In the genomic region with DNA sequence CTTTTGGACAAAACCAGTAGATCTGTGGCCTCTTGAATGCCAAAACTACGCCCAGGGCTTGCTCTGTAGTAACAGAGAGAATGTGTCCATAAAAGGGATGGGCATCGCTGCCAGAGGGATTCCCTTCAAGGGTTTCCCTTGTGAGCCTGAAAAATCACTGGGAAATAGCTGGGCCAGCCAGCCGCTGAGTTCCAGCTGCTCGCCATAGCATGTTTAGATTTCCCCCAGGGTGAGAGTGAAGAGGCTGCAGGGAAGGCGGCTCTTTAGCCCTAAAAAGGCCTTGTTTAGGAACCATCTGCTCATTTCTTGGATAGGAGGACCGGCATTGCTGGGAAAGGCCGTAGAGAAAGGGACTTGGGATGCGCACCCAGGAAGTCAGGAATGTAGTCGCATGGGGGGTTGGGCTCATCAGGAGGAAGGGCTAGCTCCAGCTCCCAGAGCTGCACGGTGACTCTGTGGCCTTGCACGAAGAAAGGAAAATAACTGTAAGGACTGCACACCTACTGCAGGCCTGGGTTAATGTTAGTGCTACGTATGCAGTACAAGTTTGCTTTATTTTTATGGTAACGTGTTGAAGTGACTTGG, we compare ENCODE assay signal across 13 mouse cellular contexts. TPM values are rescaled to one million over a fixed set of nuclear protein-coding genes. Genes with fewer than 3 reads are reported as not detected.
DNase-seq lines count a peak whose midpoint lies in the region; ATAC-seq and TF ChIP-seq lines count a peak whose summit lies in the region.
"Had no signal": no experiment of that assay in that cellular context is flagged by ENCODE, and none has a peak within 500 bp of the region (broad histone marks: within the 10 kb centered on the region; RNA-seq: fewer than 3 reads in every experiment).

No protein-coding gene starts in this region.

- no peak overlapping the region for H3K4me2 ChIP-seq in hindbrain, embryonic 16.5 days (ENCODE audit: low read length)
- H3K4me2 ChIP-seq in limb, embryonic 13.5 days (replicated peaks) = no peak overlapping the region
- no peak overlapping the region for H3K4me2 ChIP-seq in stomach, postnatal 0 days (replicated peaks; ENCODE audit: low read depth)
- H3K4me2 ChIP-seq: embryonic facial prominence, embryonic 15.5 days; liver, embryonic 13.5 days; midbrain, embryonic 11.5 days had no signal

- WGBS in hindbrain, embryonic 10.5 days = 53% methylated on average over 13 of the region's 13 CpGs
- WGBS in hindbrain, embryonic 16.5 days = 48% methylated on average over 13 of the region's 13 CpGs
- WGBS in limb, embryonic 13.5 days = 57% methylated on average over 13 of the region's 13 CpGs
- whole genome bisulfite sequencing in stomach, postnatal 0 days = 41% methylated on average over 13 of the region's 13 CpGs

- H3K4me1 ChIP-seq in hindbrain, embryonic 10.5 days (replicated peaks) = peaks cover 16% of the 10 kb centered on the region
- H3K4me1 ChIP-seq in hindbrain, embryonic 16.5 days (ENCODE audit: control insufficient read depth, insufficient read depth, low read depth, low read length) = peaks cover 1% of the 10 kb centered on the region
- peaks cover 31% of the 10 kb centered on the region for H3K4me1 ChIP-seq in limb, embryonic 13.5 days
- H3K4me1 ChIP-seq in stomach, postnatal 0 days (replicated peaks; ENCODE audit: control insufficient read depth, insufficient read depth) = peaks cover 1% of the 10 kb centered on the region; the same call in 1 of the 2 replicates
- H3K4me1 ChIP-seq: liver, embryonic 13.5 days had no signal

- TF ChIP-seq CTCF in stomach, postnatal 0 days (IDR thresholded peaks at IDR 0.05; ENCODE audit: low read depth) = no peak

- ATAC-seq in hindbrain, embryonic 16.5 days = no peak
- ATAC-seq in limb, embryonic 13.5 days (ENCODE audit: low FRiP score, low read depth) = no peak
- ATAC-seq in stomach, postnatal 0 days (ENCODE audit: low FRiP score, low TSS enrichment) = peak; percentile 52; the same call in 1 of the 2 replicates
- ATAC-seq: forebrain, embryonic 16.5 days had no signal

- H3K4me3 ChIP-seq in hindbrain, embryonic 10.5 days = no peak overlapping the region
- no peak overlapping the region for H3K4me3 ChIP-seq in hindbrain, embryonic 16.5 days (ENCODE audit: low read length)
- H3K4me3 ChIP-seq in limb, embryonic 13.5 days = no peak overlapping the region
- H3K4me3 ChIP-seq in stomach, postnatal 0 days (ENCODE audit: low read depth, low read length) = no peak overlapping the region
- H3K4me3 ChIP-seq: embryonic facial prominence, embryonic 15.5 days; liver, embryonic 13.5 days; myocyte had no signal

- no peaks in the 10 kb centered on the region for H3K27me3 ChIP-seq in hindbrain, embryonic 10.5 days (ENCODE audit: insufficient read depth, poor library complexity, severe bottlenecking)
- no peaks in the 10 kb centered on the region for H3K27me3 ChIP-seq in hindbrain, embryonic 16.5 days (replicated peaks; ENCODE audit: control insufficient read depth, insufficient read depth, low read length)
- no peaks in the 10 kb centered on the region for H3K27me3 ChIP-seq in limb, embryonic 13.5 days
- no peaks in the 10 kb centered on the region for H3K27me3 ChIP-seq in stomach, postnatal 0 days (ENCODE audit: control insufficient read depth, insufficient read depth, low read length)
- H3K27me3 ChIP-seq: embryonic facial prominence, embryonic 15.5 days had no signal

- TF ChIP-seq EP300 in stomach, postnatal 0 days (optimal IDR thresholded peaks at IDR 0.05) = no peak

- H3K9me3 ChIP-seq in hindbrain, embryonic 10.5 days = no peaks in the 10 kb centered on the region
- H3K9me3 ChIP-seq in hindbrain, embryonic 16.5 days (ENCODE audit: control insufficient read depth, low read length) = no peaks in the 10 kb centered on the region
- H3K9me3 ChIP-seq in limb, embryonic 13.5 days = no peaks in the 10 kb centered on the region
- no peaks in the 10 kb centered on the region for H3K9me3 ChIP-seq in stomach, postnatal 0 days (ENCODE audit: control insufficient read depth, low read length)
- H3K9me3 ChIP-seq: embryonic facial prominence, embryonic 15.5 days; liver, embryonic 13.5 days had no signal

- no peaks in the 10 kb centered on the region for H3K36me3 ChIP-seq in hindbrain, embryonic 10.5 days
- no peaks in the 10 kb centered on the region for H3K36me3 ChIP-seq in hindbrain, embryonic 16.5 days (ENCODE audit: control insufficient read depth, insufficient read depth, low read length)
- H3K36me3 ChIP-seq in limb, embryonic 13.5 days = no peaks in the 10 kb centered on the region
- no peaks in the 10 kb centered on the region for H3K36me3 ChIP-seq in stomach, postnatal 0 days (ENCODE audit: control insufficient read depth, insufficient read depth, low read length)
- H3K36me3 ChIP-seq: embryonic facial prominence, embryonic 15.5 days; liver, embryonic 13.5 days had no signal

- DNase-seq in hindbrain, embryonic 10.5 days (ENCODE audit: low spot score) = no peak
- peak; percentile 24 for DNase-seq in urinary bladder, adult 2 months (ENCODE audit: low spot score)
- no peak for DNase-seq in urinary bladder, adult 18-20 months (ENCODE audit: low spot score in 2 of 2)
- DNase-seq in stomach, postnatal 0 days (ENCODE audit: low spot score) = no peak
- no peak for DNase-seq in T-cell, adult 2 months (ENCODE audit: low spot score)
- DNase-seq in heart, adult 11 months = no peak

- H3K9ac ChIP-seq in hindbrain, embryonic 16.5 days (ENCODE audit: low read depth, low read length) = no peak overlapping the region
- no peak overlapping the region for H3K9ac ChIP-seq in limb, embryonic 13.5 days
- no peak overlapping the region for H3K9ac ChIP-seq in stomach, postnatal 0 days (ENCODE audit: low read length)
- H3K9ac ChIP-seq: embryonic facial prominence, embryonic 15.5 days; liver, embryonic 13.5 days had no signal

- peak overlapping the region; percentile 54; the same call in 1 of the 2 replicates for H3K27ac ChIP-seq in hindbrain, embryonic 10.5 days
- H3K27ac ChIP-seq in hindbrain, embryonic 16.5 days (ENCODE audit: low read depth, low read length) = no peak overlapping the region
- 0 out of 2 replicates have a peak overlapping the region, but pooled peaks have one; percentile 6 for H3K27ac ChIP-seq in limb, embryonic 13.5 days
- peak overlapping the region; percentile 50 for H3K27ac ChIP-seq in stomach, postnatal 0 days (replicated peaks)
- H3K27ac ChIP-seq: embryonic facial prominence, embryonic 15.5 days; liver, embryonic 13.5 days had no signal

RNA-seq across cellular contexts. Expression of a gene that starts 49.8 kb away (rescaled TPM):
- 117 and 144 TPM in 2 replicates for polyA plus RNA-seq in hindbrain, embryonic 10.5 days (2016; fragmentation: Nextera tagmentation; extraction: Ambion mirVana)
- polyA plus RNA-seq in hindbrain, embryonic 16.5 days (2015; fragmentation: Nextera tagmentation; extraction: Ambion mirVana) = 66.1 and 69.8 TPM in 2 replicates
- 895 and 1,547 TPM in 2 replicates for polyA plus RNA-seq in urinary bladder, adult 2 months (2012; rRNA removed)
- polyA plus RNA-seq in limb, embryonic 13.5 days (2015; fragmentation: Nextera tagmentation; extraction: Ambion mirVana) = 326 and 328 TPM in 2 replicates
- polyA plus RNA-seq in stomach, postnatal 0 days (2015; fragmentation: Nextera tagmentation; extraction: Ambion mirVana) = 199 and 301 TPM in 2 replicates
